Mouse (Mus musculus) MEL (cell line): Measurements from ENCODE around the gene P2ry6. TPM values are rescaled to one million over a fixed set of nuclear protein-coding genes. Genes with fewer than 3 reads are reported as not detected.

Experiments
- DNase-seq: peaks from one replicate; pipeline ENCODE4 v3.0.0; 2011; ENCODE audit warnings: low read depth, low spot score
- H3K27ac ChIP-seq: 2 replicates; pipeline ENCODE4 v1.5.1; 2012; ENCODE audit warnings: low read depth, mild to moderate bottlenecking, control low read depth, low read length, moderate library complexity; ENCODE audit not compliant: control insufficient read depth
- H3K27me3 ChIP-seq, 2 experiments: fragments of 150-350 bp in 1 of 2; sonication (generic) in 1 of 2; 2 replicates each; pipeline ENCODE4 v1.6.1; 2012; ENCODE audit warnings: low read length in 2 of 2, mild to moderate bottlenecking in 2 of 2, improper control_type of control experiment in 1 of 2, moderate library complexity in 1 of 2; ENCODE audit not compliant: insufficient read depth in 2 of 2, control insufficient read depth in 1 of 2
- H3K36me3 ChIP-seq, 2 experiments: 2 replicates each; pipeline ENCODE4 v1.6.1; 2012 to 2014; ENCODE audit warnings: low read length in 2 of 2, improper control_type of control experiment in 1 of 2, inconsistent platforms in 1 of 2, mild to moderate bottlenecking in 1 of 2; ENCODE audit not compliant: insufficient read depth in 2 of 2, control insufficient read depth in 1 of 2
- H3K4me1 ChIP-seq, 2 experiments: fragments of 150-350 bp in 1 of 2; sonication (generic) in 1 of 2; 2 replicates each; pipeline ENCODE4 v1.6.1; 2012; ENCODE audit warnings: low read length in 2 of 2, improper control_type of control experiment in 1 of 2, mild to moderate bottlenecking in 1 of 2; ENCODE audit not compliant: insufficient read depth in 2 of 2, control insufficient read depth in 1 of 2
- H3K4me3 ChIP-seq, 2 experiments: fragments of 150-350 bp in 1 of 2; sonication (generic) in 1 of 2; 2 replicates each; pipeline ENCODE4 v1.5.1; 2012; ENCODE audit warnings: low read depth in 2 of 2, low read length in 2 of 2, mild to moderate bottlenecking in 2 of 2, moderate library complexity in 2 of 2, control low read depth in 1 of 2, improper control_type of control experiment in 1 of 2; ENCODE audit not compliant: control insufficient read depth in 1 of 2, insufficient read depth in 1 of 2
- H3K79me2 ChIP-seq: 2 replicates; pipeline ENCODE4 v1.6.1; 2012; ENCODE audit warnings: mild to moderate bottlenecking, low read length, moderate library complexity; ENCODE audit not compliant: control insufficient read depth, poor library complexity, insufficient read depth
- H3K9ac ChIP-seq: 2 replicates; pipeline ENCODE4 v1.6.1; 2012; ENCODE audit warnings: low read depth, mild to moderate bottlenecking, control low read depth, low read length, moderate library complexity; ENCODE audit not compliant: control insufficient read depth, poor library complexity, severe bottlenecking
- H3K9me3 ChIP-seq: fragments of 150-350 bp; sonication (generic); replicated peaks from 2 replicates; pipeline ENCODE4 v1.6.1; 2012; ENCODE audit warnings: mild to moderate bottlenecking, low read length, improper control_type of control experiment, moderate library complexity; ENCODE audit not compliant: insufficient read depth
- BHLHE40 ChIP-seq: IDR thresholded peaks from 2 replicates; pipeline ENCODE4 v1.6.1; 2012; ENCODE audit warnings: low read depth, mild to moderate bottlenecking, inconsistent platforms, low read length, improper control_type of control experiment, borderline replicate concordance
- CHD1 ChIP-seq: IDR thresholded peaks from 2 replicates; pipeline ENCODE4 v1.6.1; 2012; ENCODE audit warnings: low read depth, mild to moderate bottlenecking, inconsistent platforms, low read length, improper control_type of control experiment
- CTCF ChIP-seq, 3 experiments: IDR thresholded peaks in 2 of 3; conservative IDR thresholded peaks in 1 of 3; 2 replicates each; pipeline ENCODE4 v1.5.1; 2011 to 2012; ENCODE audit warnings: low read length in 3 of 3, low read depth in 2 of 3, mild to moderate bottlenecking in 2 of 3, improper control_type of control experiment in 1 of 3, inconsistent platforms in 1 of 3, mixed read lengths in 1 of 3, moderate library complexity in 1 of 3; ENCODE audit not compliant: control insufficient read depth in 1 of 3, insufficient read depth in 1 of 3, poor library complexity in 1 of 3, severe bottlenecking in 1 of 3
- E2F4 ChIP-seq: IDR thresholded peaks from 2 replicates; pipeline ENCODE4 v1.6.1; 2011; ENCODE audit warnings: low read depth, low read length, improper control_type of control experiment, borderline replicate concordance
- ELF1 ChIP-seq: IDR thresholded peaks from 2 replicates; pipeline ENCODE4 v1.6.1; 2014; ENCODE audit warnings: low read depth, mild to moderate bottlenecking, inconsistent platforms, low read length, improper control_type of control experiment, moderate library complexity
- GATA1 ChIP-seq: IDR thresholded peaks from 2 replicates; pipeline ENCODE4 v1.6.1; 2011; ENCODE audit warnings: low read depth, low read length, improper control_type of control experiment
- HCFC1 ChIP-seq: IDR thresholded peaks from 2 replicates; pipeline ENCODE4 v1.6.1; 2012; ENCODE audit warnings: low read depth, mild to moderate bottlenecking, inconsistent platforms, low read length, improper control_type of control experiment, moderate library complexity
- KAT2A ChIP-seq: conservative IDR thresholded peaks from 2 replicates; pipeline ENCODE4 v1.6.1; 2012; ENCODE audit warnings: low read depth, low read length, improper control_type of control experiment, inconsistent platforms
- MAX ChIP-seq: IDR thresholded peaks from 2 replicates; pipeline ENCODE4 v1.6.1; 2011; ENCODE audit warnings: low read length, improper control_type of control experiment
- MAZ ChIP-seq: IDR thresholded peaks from 2 replicates; pipeline ENCODE4 v1.6.1; 2012; ENCODE audit warnings: low read depth, mild to moderate bottlenecking, inconsistent platforms, low read length, improper control_type of control experiment
- MEF2A ChIP-seq: IDR thresholded peaks from 2 replicates; pipeline ENCODE4 v1.6.1; 2014; ENCODE audit warnings: low read depth, mild to moderate bottlenecking, inconsistent platforms, low read length, improper control_type of control experiment; ENCODE audit not compliant: poor library complexity, insufficient replicate concordance, severe bottlenecking; ENCODE audit errors: extremely low read depth
- MXI1 ChIP-seq: IDR thresholded peaks from 2 replicates; pipeline ENCODE4 v1.6.1; 2011; ENCODE audit warnings: mild to moderate bottlenecking, low read depth, low read length, improper control_type of control experiment
- MYC ChIP-seq: IDR thresholded peaks from 2 replicates; pipeline ENCODE4 v1.6.1; 2011; ENCODE audit warnings: low read depth, mild to moderate bottlenecking, low read length, improper control_type of control experiment, moderate library complexity
- POLR2A ChIP-seq, 2 experiments: IDR thresholded peaks; 2 replicates each; pipeline ENCODE4 v1.6.1; 2011 to 2012; ENCODE audit warnings: low read length in 2 of 2, mild to moderate bottlenecking in 2 of 2, control low read depth in 1 of 2, improper control_type of control experiment in 1 of 2, low read depth in 1 of 2, moderate library complexity in 1 of 2; ENCODE audit not compliant: control insufficient read depth in 1 of 2, insufficient read depth in 1 of 2, poor library complexity in 1 of 2
- RCOR1 ChIP-seq: IDR thresholded peaks from 2 replicates; pipeline ENCODE4 v1.6.1; 2012; ENCODE audit warnings: low read depth, mild to moderate bottlenecking, inconsistent platforms, low read length, improper control_type of control experiment
- TAL1 ChIP-seq: IDR thresholded peaks from 2 replicates; pipeline ENCODE4 v1.6.1; 2012; ENCODE audit warnings: mild to moderate bottlenecking, inconsistent platforms, low read length, moderate library complexity, mixed read lengths
- TBP ChIP-seq: IDR thresholded peaks from 2 replicates; pipeline ENCODE4 v1.8.0; 2011; ENCODE audit warnings: low read depth, low read length, improper control_type of control experiment
- USF1 ChIP-seq: IDR thresholded peaks from 2 replicates; pipeline ENCODE4 v1.6.1; 2014; ENCODE audit warnings: low read depth, mild to moderate bottlenecking, inconsistent platforms, low read length, improper control_type of control experiment, moderate library complexity
- USF2 ChIP-seq, 2 experiments: IDR thresholded peaks; 2 replicates each; pipeline ENCODE4 v1.6.1; 2011 to 2012; ENCODE audit warnings: improper control_type of control experiment in 2 of 2, low read length in 2 of 2, borderline replicate concordance in 1 of 2, inconsistent platforms in 1 of 2, low read depth in 1 of 2, mild to moderate bottlenecking in 1 of 2; ENCODE audit not compliant: insufficient read depth in 1 of 2
- ZKSCAN1 ChIP-seq: IDR thresholded peaks from 2 replicates; pipeline ENCODE4 v1.6.1; 2012; ENCODE audit warnings: low read depth, mild to moderate bottlenecking, inconsistent platforms, low read length, improper control_type of control experiment, moderate library complexity
- ZNF384 ChIP-seq: IDR thresholded peaks from 2 replicates; pipeline ENCODE4 v1.6.1; 2012; ENCODE audit warnings: low read depth, mild to moderate bottlenecking, inconsistent platforms, low read length, improper control_type of control experiment
- polyA plus RNA-seq, 2 experiments: library from polyadenylated mRNA; stranded (reverse) in 1 of 2; unstranded in 1 of 2; fragments of >175 nt in 1 of 2; fragments of >200 nt in 1 of 2; gene quantifications; 2 replicates each; pipeline versions ENCODE4 v1.2.1 to v1.2.4; 2012; ENCODE audit warnings: low replicate concordance in 2 of 2, low read depth in 1 of 2; ENCODE audit not compliant: insufficient read length in 2 of 2, insufficient read depth in 1 of 2, missing spikeins in 1 of 2
- total RNA-seq: library from RNA; depleted of rRNA; stranded (reverse); fragments of 300-350 nt; gene quantifications from 2 replicates; pipeline ENCODE4 v1.2.3, GENCODE M21; 2012

Gene P2ry6
- total and polyA plus RNA-seq, 3 experiments: not detected

DNA sequence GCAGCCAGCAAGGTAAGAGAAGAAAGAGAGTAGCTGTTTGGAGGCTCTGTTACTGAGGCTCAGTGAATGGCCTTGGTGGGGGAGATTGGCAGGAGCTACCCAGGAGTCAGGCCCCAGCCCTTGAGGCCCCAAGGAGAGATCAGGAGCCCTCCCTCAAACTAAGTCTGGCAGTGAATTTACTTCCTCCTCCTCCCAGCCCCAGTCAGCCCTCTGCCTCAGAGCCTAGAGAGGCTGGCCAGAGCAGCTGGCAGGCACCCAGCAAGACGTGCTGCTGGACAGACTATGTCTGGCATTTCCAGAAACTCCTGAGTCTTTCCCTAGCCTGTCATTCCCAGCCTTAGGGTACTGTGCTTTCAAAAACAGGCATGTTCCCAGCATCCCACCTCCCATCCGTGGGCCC is 4.7 kb upstream of the P2ry6 start:
- Histone ChIP-seq H3K4me1 (no peaks in the 10 kb centered on the region), H3K9me3 (no peaks in the 10 kb centered on the region), H3K27ac (no peak overlapping the region), H3K36me3 (no peaks in the 10 kb centered on the region), H3K4me3 (no peak overlapping the region), H3K27me3 (peaks cover 0 to 1% of the 10 kb centered on the region in 2 experiments; a peak in 1 of 4 replicates), H3K9ac (no peak overlapping the region), H3K79me2 (no peaks in the 10 kb centered on the region)
- no peak for DNase-seq
- TF ChIP-seq CHD1 (no peak), USF1 (no peak), TAL1 (no peak), RCOR1 (no peak), POLR2A (IDR thresholded peaks at IDR 0.05; ENCODE audit: control insufficient read depth in 1 of 2, insufficient read depth in 1 of 2, low read depth in 1 of 2, low read length in 2 of 2, poor library complexity in 1 of 2) (no peak), TBP (no peak), ZNF384 (no peak), MAZ (no peak), ELF1 (no peak), MYC (no peak), USF2 (IDR thresholded peaks at IDR 0.05; ENCODE audit: borderline replicate concordance in 1 of 2, insufficient read depth in 1 of 2, low read depth in 1 of 2, low read length in 2 of 2) (no peak), MAX (no peak), MEF2A (no peak), BHLHE40 (no peak), E2F4 (no peak), CTCF (IDR thresholded peaks at IDR 0.05 in 2 of 3, conservative IDR thresholded peaks at IDR 0.05 in 1 of 3; ENCODE audit: control insufficient read depth in 1 of 3, insufficient read depth in 1 of 3, low read depth in 2 of 3, low read length in 3 of 3, poor library complexity in 1 of 3, severe bottlenecking in 1 of 3) (no peak), KAT2A (no peak), ZKSCAN1 (no peak)

DNA sequence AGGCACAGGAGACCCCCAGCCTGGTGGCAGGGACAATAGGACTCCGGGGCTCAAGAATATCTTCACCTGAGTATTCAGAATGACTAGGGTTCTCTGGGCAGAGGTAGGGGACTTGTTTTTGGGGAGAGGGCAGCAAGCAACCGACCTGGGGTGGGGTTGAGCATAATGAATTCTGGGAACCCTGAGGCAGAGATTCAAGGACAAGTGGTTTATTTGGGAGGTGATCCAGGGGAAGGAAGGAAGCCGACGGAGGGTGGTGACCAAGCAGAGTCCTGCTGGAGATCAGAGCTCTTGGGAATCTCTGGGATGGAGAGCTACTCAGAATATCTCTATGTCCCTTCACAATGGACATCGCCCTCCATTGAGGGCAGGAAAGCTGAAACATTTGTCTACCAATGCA is 3.7 kb upstream of the P2ry6 start:
- TF ChIP-seq HCFC1 (no peak), GATA1 (no peak), MEF2A (no peak), MAZ (no peak), MXI1 (no peak)
- Histone ChIP-seq H3K4me1 (no peaks in the 10 kb centered on the region), H3K27me3 (peaks cover 0 to 1% of the 10 kb centered on the region in 2 experiments; a peak in 1 of 4 replicates), H3K79me2 (no peaks in the 10 kb centered on the region), H3K27ac (no peak overlapping the region), H3K36me3 (no peaks in the 10 kb centered on the region), H3K9me3 (no peaks in the 10 kb centered on the region), H3K9ac (no peak overlapping the region), H3K4me3 (no peak overlapping the region)
- DNase-seq: no peak
